In genomic region chr13:111905213-111905701, GRCm38 (mm10) we compare ENCODE assay signal across 8 mouse cellular contexts.
DNase-seq lines count a peak whose midpoint lies in the region; ATAC-seq and TF ChIP-seq lines count a peak whose summit lies in the region.

No protein-coding gene starts in this region.

- no peak for TF ChIP-seq POLR2A in ES-Bruce4 (IDR thresholded peaks at IDR 0.05; ENCODE audit: insufficient read depth, low read length)

- H3K4me2 ChIP-seq in forebrain, embryonic 11.5 days (ENCODE audit: low read depth, low read length, severe bottlenecking), result peak overlapping the region; percentile 34; the same call in 1 of the 2 replicates
- peak overlapping the region; percentile 40 for H3K4me2 ChIP-seq in hindbrain, embryonic 16.5 days (ENCODE audit: low read length)
- H3K4me2 ChIP-seq in liver, embryonic 12.5 days, result peak overlapping the region; percentile 66
- H3K4me2 ChIP-seq in neural tube, embryonic 14.5 days (ENCODE audit: low read depth, low read length), result peak overlapping the region; percentile 16; the same call in 1 of the 2 replicates

- no peak for TF ChIP-seq CTCF in ES-Bruce4 (IDR thresholded peaks at IDR 0.05; ENCODE audit: low read depth, low read length)

- peak overlapping the region; percentile 81 for H3K27ac ChIP-seq in ES-Bruce4 (ENCODE audit: insufficient read depth, low read length)
- H3K27ac ChIP-seq in forebrain, embryonic 11.5 days (ENCODE audit: low read depth, low read length), result 0 out of 2 replicates have a peak overlapping the region, but pooled peaks have one; percentile 2
- H3K27ac ChIP-seq in hindbrain, embryonic 16.5 days (ENCODE audit: low read depth, low read length), result peak overlapping the region; percentile 73
- peak overlapping the region; percentile 99 for H3K27ac ChIP-seq in liver, embryonic 12.5 days
- 0 out of 2 replicates have a peak overlapping the region, but pooled peaks have one; percentile 30 for H3K27ac ChIP-seq in neural tube, embryonic 14.5 days (ENCODE audit: low read depth, low read length)

- TF ChIP-seq EP300 in ES-Bruce4 (IDR thresholded peaks at IDR 0.05; ENCODE audit: insufficient read depth, low read depth, low read length), result 0 out of 2 replicates have a peak, but pooled peaks have one; percentile 40

- no peaks in the 10 kb centered on the region for H3K36me3 ChIP-seq in ES-Bruce4 (ENCODE audit: control insufficient read depth, insufficient read depth, low read length, poor library complexity, severe bottlenecking)
- no peaks in the 10 kb centered on the region for H3K36me3 ChIP-seq in forebrain, embryonic 11.5 days (ENCODE audit: control insufficient read depth, insufficient read depth, low read length)
- H3K36me3 ChIP-seq in hindbrain, embryonic 16.5 days (ENCODE audit: control insufficient read depth, insufficient read depth, low read length), result no peaks in the 10 kb centered on the region
- no peaks in the 10 kb centered on the region for H3K36me3 ChIP-seq in liver, embryonic 12.5 days
- H3K36me3 ChIP-seq in neural tube, embryonic 14.5 days (ENCODE audit: control insufficient read depth, insufficient read depth, low read length), result no peaks in the 10 kb centered on the region

- H3K9me3 ChIP-seq in ES-Bruce4 (replicated peaks; ENCODE audit: control insufficient read depth, insufficient read depth, low read length, poor library complexity, severe bottlenecking), result no peaks in the 10 kb centered on the region
- H3K9me3 ChIP-seq in forebrain, embryonic 11.5 days (ENCODE audit: control insufficient read depth, low read length), result no peaks in the 10 kb centered on the region
- no peaks in the 10 kb centered on the region for H3K9me3 ChIP-seq in hindbrain, embryonic 16.5 days (ENCODE audit: control insufficient read depth, low read length)
- no peaks in the 10 kb centered on the region for H3K9me3 ChIP-seq in liver, embryonic 12.5 days (replicated peaks)
- H3K9me3 ChIP-seq in neural tube, embryonic 14.5 days (ENCODE audit: control insufficient read depth, low read length), result no peaks in the 10 kb centered on the region

- peaks cover 3% of the 10 kb centered on the region for H3K4me1 ChIP-seq in ES-Bruce4 (ENCODE audit: control insufficient read depth, insufficient read depth, low read length)
- no peaks in the 10 kb centered on the region; the same call in 1 of the 2 replicates for H3K4me1 ChIP-seq in forebrain, embryonic 11.5 days (replicated peaks; ENCODE audit: control insufficient read depth, insufficient read depth, low read length)
- peaks cover 9% of the 10 kb centered on the region for H3K4me1 ChIP-seq in hindbrain, embryonic 16.5 days (ENCODE audit: control insufficient read depth, insufficient read depth, low read depth, low read length)
- peaks cover 25% of the 10 kb centered on the region for H3K4me1 ChIP-seq in liver, embryonic 12.5 days
- H3K4me1 ChIP-seq in neural tube, embryonic 14.5 days (ENCODE audit: control insufficient read depth, insufficient read depth, low read length), result no peaks in the 10 kb centered on the region

- DNase-seq in adrenal gland, adult 8-10 months, result peak; percentile 74
- DNase-seq in forebrain, embryonic 11.5 days (ENCODE audit: low spot score), result peak; percentile 52
- DNase-seq in MN1 (ENCODE audit: low spot score), result no peak
- DNase-seq in thymus, postnatal 36 days, result no peak

- 17% methylated on average over 10 of the region's 10 CpGs for WGBS in forebrain, embryonic 11.5 days
- WGBS in hindbrain, embryonic 16.5 days, result 23% methylated on average over 10 of the region's 10 CpGs
- 15% methylated on average over 10 of the region's 10 CpGs for WGBS in liver, embryonic 12.5 days (ENCODE audit: insufficient replicate concordance)
- 35% methylated on average over 10 of the region's 10 CpGs for WGBS in neural tube, embryonic 14.5 days

- no peaks in the 10 kb centered on the region for H3K27me3 ChIP-seq in ES-Bruce4 (ENCODE audit: control insufficient read depth, insufficient read depth, low read length, poor library complexity, severe bottlenecking)
- no peaks in the 10 kb centered on the region for H3K27me3 ChIP-seq in forebrain, embryonic 11.5 days (ENCODE audit: control insufficient read depth, insufficient read depth, low read length)
- no peaks in the 10 kb centered on the region for H3K27me3 ChIP-seq in hindbrain, embryonic 16.5 days (replicated peaks; ENCODE audit: control insufficient read depth, insufficient read depth, low read length)
- no peaks in the 10 kb centered on the region for H3K27me3 ChIP-seq in liver, embryonic 12.5 days (replicated peaks)
- no peaks in the 10 kb centered on the region for H3K27me3 ChIP-seq in neural tube, embryonic 14.5 days (ENCODE audit: control insufficient read depth, insufficient read depth, low read length)

- peak overlapping the region; percentile 22 for H3K4me3 ChIP-seq in ES-Bruce4 (ENCODE audit: low read depth, low read length)
- H3K4me3 ChIP-seq in forebrain, embryonic 11.5 days (ENCODE audit: low read depth, low read length), result no peak overlapping the region; the same call in 1 of the 2 replicates
- no peak overlapping the region for H3K4me3 ChIP-seq in hindbrain, embryonic 16.5 days (ENCODE audit: low read length)
- H3K4me3 ChIP-seq in liver, embryonic 12.5 days, result peak overlapping the region; percentile 8; the same call in 1 of the 2 replicates
- no peak overlapping the region for H3K4me3 ChIP-seq in neural tube, embryonic 14.5 days (ENCODE audit: low read depth, low read length)

- peak overlapping the region; percentile 63 for H3K9ac ChIP-seq in ES-Bruce4 (ENCODE audit: low read depth, poor library complexity, severe bottlenecking)
- H3K9ac ChIP-seq in forebrain, embryonic 11.5 days (ENCODE audit: low read length), result peak overlapping the region; percentile 23; the same call in 1 of the 2 replicates
- peak overlapping the region; percentile 36 for H3K9ac ChIP-seq in hindbrain, embryonic 16.5 days (ENCODE audit: low read depth, low read length)
- H3K9ac ChIP-seq in liver, embryonic 12.5 days, result peak overlapping the region; percentile 71
- H3K9ac ChIP-seq in neural tube, embryonic 14.5 days (replicated peaks; ENCODE audit: low read depth, low read length), result no peak overlapping the region

- peak; percentile 27; the same call in 1 of the 2 replicates for ATAC-seq in forebrain, embryonic 11.5 days (replicated peaks; ENCODE audit: low FRiP score)
- no peak; the same call in 1 of the 2 replicates for ATAC-seq in hindbrain, embryonic 16.5 days
- ATAC-seq in liver, embryonic 12.5 days, result peak; percentile 98
- ATAC-seq in neural tube, embryonic 14.5 days (ENCODE audit: low read depth), result peak; percentile 56

Comparison
In these comparisons a context has a peak if more than half of its experiments do, and no peak if none do; other contexts are left out.
1. H3K27ac ChIP-seq: peak in every context shown above with its lines; median percentile 99 in liver, embryonic 12.5 days; 81 in ES-Bruce4; 73 in hindbrain, embryonic 16.5 days; 30 in neural tube, embryonic 14.5 days; 2 in forebrain, embryonic 11.5 days.
2. H3K4me3 ChIP-seq: peak in ES-Bruce4 (single experiment) and liver, embryonic 12.5 days (single experiment); none in forebrain, embryonic 11.5 days (single experiment), hindbrain, embryonic 16.5 days (single experiment) and neural tube, embryonic 14.5 days (single experiment).
3. DNase-seq: peak in adrenal gland, adult 8-10 months (single experiment) and forebrain, embryonic 11.5 days (single experiment); none in MN1 (single experiment) and thymus, postnatal 36 days (0 of 2).
4. H3K4me2 ChIP-seq: peak in every context shown above with its lines; median percentile 66 in liver, embryonic 12.5 days; 40 in hindbrain, embryonic 16.5 days; 34 in forebrain, embryonic 11.5 days; 16 in neural tube, embryonic 14.5 days.